Mouse (Mus musculus) urinary bladder, adult 2 months (tissue): Measurements from ENCODE around the gene Bcar1. TPM values are rescaled to one million over a fixed set of nuclear protein-coding genes. Genes with fewer than 3 reads are reported as not detected.

ENCODE experiments used
- DNase-seq: peaks from one replicate; pipeline ENCODE4 v3.0.0; 2022; ENCODE audit warnings: low spot score
- polyA plus RNA-seq: library from polyadenylated mRNA; depleted of rRNA; stranded (reverse); fragments of >200 nt; gene quantifications from 2 replicates; pipeline ENCODE4 v1.2.3, GENCODE M21; 2012

Bcar1 gene
- polyA plus RNA-seq, 1 experiment: 42.5 TPM

DNA sequence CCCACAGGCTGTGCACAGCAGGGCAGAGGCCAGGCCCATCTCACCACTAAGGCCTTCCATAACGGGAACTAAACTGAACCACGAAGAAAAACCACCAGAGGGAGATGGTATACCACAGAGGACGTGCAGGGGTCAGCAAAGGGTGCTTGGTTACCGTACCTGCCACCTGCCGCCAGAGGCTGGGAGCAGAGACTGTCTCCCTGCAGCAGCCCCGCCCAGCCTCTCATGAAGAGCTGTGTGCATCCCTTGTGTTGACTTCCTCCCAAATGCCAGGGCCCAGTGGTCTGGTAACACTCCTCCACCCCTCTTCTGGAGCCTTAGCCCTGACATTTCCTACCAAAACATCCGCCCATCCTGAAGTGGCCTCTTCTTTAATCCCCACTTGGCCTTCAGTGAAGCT is 4.0 kb downstream of the Bcar1 start:
- DNase-seq: no peak

DNA sequence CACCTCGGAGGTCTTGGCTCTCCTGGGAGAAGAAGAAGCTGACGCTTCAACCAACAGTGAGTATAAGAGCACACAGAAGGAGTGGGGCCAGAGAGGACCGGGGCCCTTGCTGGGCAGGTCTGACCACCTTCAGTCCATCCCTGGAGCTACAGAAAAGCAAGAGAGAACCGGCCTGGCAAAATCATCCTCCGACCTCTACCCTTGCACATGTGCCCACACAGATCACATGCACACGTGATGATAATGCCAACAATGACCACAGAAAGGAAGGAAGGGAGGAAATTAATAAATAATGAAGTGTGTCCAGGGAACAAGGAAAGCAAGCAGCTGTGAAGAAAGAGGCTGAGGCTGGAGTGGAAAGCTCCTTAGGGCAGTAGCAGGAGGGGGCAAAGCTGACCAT is 4.7 kb downstream of the Bcar1 start:
- no peak for DNase-seq

DNA sequence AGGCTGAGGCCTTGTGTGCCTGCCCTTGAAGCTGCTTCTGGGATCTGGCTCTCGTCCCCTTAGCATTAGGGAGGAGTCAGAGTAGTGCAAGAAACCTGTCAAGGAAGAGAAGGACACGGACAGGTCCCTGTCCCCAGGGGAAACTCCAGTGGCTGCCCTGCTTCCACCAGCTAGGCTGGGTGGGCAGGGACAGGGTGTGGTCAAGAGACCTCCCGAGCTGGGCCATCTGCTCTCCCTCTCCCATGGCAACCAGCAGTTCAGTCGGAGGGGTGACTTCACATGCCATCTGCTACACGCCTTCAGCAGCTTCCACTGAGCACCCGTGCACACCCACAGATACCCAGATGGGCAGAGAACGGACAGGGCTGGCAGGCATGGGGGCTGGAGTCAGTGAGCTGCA is 7.3 kb downstream of the Bcar1 start:
- peak; percentile 20 for DNase-seq

DNA sequence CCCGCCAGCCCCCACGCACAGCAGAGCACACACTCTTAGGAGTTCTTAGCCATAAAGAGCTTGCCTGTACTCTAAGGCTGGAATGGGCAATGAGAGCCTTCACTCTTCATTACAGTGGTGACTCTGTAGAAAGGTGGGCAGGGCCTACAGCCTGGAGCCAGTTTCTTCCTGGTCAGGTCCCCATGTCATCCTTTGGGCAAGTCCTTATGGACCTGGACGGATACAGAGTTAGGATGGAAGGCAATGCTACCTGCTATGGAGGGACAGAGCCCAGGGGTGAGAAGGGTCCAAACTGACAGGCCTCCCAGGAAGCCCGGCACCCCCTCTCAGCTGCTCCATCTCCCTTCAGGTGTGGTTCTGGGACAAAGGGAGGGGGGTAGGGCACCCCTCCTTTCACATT is 7.8 kb downstream of the Bcar1 start:
- peak; percentile 19 for DNase-seq

DNA sequence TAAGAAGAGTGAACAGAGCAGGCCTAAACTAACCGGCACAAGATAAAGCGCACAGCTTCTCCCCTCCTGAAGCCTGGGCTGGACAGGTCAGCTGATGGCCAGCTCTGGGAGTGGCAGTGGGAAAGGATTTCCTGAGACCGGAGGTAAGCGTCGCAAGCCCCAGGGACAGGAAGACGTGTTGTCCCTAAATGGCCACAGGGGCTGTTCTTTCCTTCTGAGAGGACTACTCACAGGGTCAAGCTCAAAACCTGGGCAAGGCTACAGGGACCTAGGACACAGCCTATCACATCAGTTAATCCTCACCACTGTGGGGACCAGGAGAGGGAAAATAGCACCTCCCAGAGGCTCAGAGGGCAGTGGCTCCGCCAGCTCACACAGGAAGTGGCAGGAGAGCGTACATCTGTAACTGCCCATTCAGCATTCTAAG is 8.3 kb downstream of the Bcar1 start:
- DNase-seq: peak; percentile 20

DNA sequence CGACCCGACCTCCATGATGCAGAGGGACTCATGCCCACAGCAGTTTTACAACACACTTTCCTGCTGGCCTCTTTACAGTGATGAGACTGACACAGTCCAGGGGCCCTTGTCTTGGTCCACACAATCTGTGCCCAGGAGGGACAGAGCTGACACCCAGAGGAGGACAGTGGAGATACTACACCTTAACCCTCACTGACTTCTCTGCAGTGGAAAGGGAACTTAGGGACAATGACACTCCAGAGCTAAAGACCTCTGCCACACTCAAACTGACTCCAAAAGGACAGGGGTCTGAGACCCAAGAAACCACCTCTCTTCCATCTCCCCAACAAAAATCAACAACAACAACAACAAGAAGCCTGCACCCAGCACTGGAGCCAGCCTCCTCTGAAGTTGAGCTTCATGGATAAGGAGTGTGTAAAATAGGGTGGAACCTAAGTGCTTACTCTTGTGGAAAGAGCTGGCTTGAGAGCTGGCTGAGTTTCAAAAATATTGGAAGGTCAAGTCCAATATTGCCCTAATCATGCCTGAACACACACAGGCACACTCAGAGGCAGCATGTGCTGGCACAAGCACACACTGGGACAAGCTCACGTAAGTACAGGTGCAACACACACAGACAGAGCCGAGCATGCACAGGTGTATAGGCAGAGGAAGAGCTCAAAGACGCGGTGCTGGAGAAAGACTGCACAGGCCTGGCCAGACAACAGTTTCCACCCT is 9.2 kb downstream of the Bcar1 start:
- no peak for DNase-seq

DNA sequence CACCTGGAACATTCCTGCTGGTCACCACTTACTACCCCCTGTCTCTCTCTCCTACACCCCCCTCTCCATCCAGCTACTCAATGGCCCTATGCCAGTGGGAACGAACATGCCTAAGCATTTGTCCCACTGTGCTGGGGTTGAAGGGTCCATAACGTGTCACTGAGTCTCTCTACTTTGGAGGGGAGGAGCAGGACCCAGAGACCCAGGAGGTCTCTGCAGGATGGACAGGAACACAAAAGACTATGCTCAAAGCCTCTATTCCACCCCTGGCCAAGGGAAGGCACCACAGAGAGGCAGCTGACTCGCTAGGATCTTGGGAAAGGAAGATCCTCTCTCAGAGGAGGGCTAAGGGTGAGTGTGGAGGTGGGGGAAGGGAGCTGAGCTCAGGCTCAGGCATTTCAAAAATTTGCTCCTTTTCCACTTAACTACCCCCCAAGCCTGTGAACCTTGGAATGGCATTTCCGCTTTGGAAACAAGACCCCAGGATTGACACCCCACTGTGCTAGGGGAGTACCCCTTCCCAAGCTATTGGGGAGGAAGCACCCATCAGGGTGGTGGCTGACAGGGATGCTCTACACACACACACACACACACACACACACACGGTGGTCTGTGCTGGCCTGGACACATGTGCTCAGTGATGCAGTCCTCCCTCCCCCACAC is 9.9 kb downstream of the Bcar1 start:
- DNase-seq: no peak

DNA sequence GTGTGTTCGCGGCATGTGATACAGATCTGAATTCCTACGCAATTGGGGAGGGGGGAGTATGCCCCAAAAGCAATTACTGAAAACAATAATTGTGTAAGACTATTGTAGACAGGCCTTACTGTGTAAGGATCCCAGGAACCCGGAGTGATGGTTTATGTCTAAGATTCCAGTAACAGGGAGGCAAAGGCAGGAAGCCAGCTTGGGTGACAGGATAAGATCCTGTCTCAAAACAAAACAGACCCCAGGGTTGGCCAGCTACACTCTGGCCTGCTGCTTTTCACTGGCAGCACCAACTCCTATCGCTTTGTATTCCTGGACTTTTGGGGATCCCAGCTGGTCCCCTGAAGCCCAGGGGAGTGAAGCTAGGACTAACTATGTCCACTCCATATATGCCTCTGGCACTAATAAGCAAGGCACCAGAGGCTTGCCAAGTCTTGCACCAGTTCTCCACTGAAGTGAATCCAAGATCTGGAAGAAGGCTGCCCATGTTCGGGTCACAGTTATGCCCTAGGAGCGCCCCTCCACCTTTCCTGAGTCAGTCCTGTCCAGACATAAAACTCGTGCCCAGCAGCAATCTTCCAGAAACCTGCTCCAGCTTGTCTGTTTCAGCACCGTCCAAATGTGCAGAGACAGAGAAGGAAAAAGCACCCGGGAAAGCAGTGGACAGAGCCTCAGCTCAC is 11.1 kb downstream of the Bcar1 start:
- no peak for DNase-seq

DNA sequence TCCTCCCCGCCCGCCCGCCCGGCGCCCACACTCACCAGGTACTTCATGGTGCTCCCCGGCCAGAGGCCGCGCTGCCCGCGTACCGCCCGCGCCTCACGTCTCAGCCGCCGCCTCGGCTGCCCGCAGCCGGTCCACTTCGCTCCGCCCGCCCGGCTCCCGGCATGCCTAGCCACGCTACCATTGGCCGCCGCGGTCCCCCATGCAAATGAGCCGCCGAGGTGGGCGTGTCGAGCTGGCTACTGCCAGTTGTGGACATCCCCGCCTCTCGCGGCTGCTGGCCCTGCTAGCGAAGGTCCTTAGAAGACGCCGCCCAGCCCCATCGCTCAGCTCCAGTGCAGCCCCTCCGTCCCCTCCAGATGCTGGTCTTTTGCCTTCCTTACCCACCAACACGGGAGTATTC is 11.6 kb downstream of the Bcar1 start:
- peak; percentile 97 for DNase-seq

DNA sequence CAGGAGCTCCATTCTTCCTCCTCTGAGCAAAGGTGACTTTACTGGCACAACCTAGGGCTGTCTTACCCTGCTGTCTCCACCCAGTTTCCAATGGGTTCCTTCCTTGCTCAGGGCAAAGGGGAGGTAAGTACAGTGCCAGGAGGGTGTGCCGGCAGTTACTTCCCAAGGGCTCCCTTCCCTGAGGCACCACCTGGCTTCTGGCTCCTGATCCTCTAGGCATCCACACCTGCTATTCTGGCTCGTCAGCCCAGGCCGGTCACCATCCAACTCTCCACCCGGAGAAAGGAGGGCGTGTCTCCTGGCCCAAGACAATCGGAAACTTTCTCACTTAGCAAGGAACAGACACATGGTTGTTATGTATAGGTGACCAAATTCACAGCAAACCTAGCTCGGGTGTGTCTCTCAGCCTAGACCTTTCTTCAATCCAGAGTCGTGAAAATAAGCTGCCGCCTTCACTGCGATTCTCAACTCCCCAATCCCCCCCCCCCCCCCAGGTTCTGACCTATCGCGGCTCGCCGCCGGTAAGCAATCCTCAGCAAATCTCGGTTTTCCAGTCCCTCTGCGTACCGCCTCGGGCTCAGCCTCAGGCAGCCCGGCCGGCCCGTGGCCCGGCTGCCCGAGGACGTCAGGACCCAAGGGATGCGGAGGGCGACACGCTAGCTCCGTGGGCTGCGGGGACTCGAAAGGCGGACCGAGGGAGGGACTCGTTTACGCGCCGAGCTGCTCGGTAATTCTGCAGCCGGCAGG is 12.2 kb downstream of the Bcar1 start:
- DNase-seq: no peak

DNA sequence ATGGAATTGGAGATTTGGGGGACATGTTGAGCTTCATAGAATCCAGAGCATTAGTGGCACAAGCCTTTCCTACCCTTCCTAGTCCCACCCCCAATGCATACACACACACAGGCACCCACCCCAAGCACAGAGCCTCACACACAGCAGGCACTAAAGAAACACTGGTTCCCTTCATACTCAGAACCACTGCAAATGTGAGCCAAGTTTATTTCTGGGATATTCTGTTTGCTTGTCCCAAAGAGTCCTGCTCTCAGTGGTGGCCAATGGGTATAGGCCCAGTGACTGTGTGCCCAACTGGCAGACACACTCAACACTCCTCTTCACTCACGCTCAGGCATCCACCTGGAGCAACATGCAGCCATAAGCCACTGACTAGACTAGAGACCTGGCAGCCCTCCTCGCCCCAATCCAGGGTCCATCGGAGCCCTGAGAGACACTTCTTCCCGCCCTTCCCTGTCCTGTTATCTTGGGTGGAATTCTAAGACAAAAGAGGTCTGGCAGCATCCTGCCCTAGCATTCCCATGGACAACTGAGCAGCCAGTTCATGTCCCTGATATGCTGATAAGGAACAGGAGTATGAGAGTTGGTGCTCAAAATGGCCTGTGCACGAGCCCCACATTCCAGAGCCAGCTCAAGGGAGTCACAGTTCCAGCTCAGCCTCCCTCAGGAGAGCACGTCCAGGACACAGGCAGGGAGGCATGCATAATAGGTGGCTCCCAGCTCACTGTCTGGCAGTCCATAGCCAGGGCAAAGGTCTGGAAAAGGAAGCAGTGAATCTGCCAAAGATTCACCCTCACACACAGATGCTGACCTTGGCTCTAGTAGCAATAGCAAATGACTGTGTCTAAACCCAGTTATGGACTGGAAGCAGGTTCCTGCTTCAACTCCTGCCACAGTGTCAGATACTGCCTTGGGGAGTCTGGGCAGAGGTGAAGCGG is 14.1 kb downstream of the Bcar1 start:
- no peak for DNase-seq

DNA sequence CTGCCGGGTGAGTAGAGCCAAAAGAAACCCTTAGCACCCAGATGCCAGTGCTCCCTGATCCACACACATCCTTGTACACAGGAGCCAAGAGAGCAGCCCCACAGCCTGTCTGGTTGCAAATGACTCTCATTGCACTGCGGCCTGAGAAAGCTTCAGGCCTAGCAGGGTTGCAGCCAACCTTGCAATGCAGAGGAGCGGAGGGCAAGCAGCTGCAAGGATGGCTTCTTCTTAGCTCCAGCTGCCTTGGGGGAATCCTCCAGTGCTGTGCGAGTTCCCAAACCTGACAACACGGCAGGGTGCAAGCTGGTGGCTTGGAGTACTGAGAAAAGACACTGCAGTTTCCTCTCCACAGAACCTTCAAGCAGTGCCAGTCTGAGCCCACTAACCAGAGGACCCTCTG is 15.1 kb downstream of the Bcar1 start:
- DNase-seq: no peak

DNA sequence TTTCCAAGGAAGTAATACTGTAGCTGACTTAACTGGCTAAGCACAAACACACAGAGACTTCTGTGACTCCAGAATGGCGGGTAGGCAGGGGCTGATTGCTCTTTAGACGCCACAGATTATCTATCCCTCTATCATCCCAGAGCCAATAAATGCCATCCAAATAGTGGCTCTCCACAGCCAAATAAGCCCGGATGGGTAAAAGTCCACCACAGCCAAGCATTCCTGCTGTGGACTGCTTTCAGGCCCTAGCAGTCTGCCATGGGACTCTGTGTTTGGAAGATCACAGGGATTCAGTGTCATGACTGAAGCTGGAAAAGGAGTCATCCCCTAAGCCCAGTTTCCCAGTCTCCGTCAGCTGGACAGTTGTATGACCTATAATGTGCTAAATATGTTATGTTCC is 16.1 kb downstream of the Bcar1 start:
- DNase-seq: no peak

DNA sequence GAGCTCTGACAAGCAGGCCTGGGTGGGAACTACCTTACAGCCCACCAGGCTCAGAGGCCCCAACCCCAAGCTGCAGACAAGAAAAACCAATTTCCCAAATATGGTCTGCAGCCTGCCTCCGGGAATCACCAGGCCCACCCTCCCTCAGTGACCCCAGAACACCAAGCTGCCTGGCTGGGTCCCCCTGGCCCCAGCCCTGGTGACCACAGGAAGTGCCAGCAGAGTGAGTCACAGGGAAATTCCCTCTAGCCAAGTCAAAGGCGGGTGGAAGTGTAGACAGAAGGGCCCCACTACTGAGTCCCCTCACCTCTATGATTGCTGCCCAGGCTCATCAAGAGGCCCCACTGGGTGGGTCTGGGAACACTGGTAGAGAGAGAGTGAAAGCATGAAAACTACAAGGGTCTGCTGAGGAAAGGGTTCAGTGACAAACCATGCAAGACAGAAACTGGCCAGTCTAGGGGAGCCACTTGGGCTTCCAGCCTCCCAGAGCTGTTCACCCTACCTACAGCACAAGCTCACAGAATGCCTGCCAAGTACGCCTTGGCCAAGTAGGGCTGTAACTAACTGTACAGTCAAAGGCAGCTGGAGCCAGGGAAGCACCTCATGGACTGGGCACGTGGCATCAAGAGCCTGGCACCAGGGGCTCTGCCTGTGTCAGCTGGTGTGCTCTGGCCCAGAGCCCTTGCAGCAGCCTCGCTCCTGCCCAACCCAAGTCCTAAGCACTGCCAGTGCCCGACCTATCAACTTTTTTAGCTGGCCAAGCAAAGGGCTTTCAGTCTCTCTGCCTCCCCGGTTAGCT is 17.3 kb downstream of the Bcar1 start:
- DNase-seq: no peak

DNA sequence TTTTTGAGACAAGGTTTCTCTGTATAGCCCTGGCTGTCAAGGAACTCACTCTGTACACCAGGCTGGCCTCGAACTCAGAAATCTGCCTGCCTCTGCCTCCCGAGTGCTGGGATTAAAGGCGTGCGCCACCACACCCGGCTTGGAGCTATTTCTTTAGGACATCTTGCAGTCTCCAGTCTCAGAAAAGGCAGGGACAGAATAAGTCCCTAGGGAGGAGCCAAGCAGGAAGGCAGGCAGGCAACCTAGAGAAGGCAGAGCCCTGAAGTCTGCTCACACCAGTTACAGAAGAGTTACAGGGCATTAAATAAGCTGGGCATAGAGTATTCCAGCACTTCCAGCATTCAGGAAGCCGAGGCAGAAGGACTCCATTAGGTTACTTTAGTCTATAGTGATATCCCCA is 18.3 kb downstream of the Bcar1 start:
- no peak for DNase-seq

DNA sequence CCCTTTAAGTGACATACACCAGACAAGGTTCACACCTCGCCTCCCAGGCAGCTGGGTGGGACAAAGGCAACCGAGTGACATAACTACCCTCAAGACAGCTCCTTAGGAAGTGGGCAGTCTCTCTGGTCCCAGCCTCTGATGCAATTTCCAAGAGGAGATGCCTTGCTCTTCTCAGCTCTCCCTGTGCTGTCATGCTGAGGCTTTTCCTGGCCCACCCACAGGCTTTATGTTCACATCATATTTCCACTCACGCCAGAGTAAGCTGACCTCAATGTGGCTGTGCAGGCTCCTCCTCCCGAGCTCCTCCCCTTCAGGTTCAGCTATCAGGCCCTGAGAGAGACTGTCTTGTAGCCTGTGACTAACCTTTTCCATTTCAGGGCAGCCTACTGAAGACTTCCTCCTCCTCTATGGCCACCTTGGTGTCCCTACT is 23.5 kb downstream of the Bcar1 start:
- peak; percentile 15 for DNase-seq

DNA sequence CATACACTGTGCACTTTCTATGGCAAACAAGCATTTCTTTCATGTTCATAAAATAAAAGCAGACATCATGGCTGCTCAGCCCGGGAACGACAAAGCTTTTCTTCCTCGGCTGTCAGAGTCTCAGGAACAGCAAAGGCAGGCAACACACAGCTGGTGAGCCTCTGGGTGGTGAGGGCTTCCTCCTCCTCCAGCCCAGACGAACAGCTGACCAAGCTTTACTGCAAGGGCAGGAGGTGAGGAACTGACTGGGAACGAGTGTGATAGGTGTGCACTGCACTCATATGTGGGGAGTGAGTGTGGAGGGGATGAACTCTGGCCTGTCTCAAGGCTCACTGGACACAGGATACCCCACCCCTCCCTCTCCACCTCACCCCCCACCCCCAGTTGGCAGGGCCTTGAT is 24.7 kb downstream of the Bcar1 start:
- DNase-seq: no peak

DNA sequence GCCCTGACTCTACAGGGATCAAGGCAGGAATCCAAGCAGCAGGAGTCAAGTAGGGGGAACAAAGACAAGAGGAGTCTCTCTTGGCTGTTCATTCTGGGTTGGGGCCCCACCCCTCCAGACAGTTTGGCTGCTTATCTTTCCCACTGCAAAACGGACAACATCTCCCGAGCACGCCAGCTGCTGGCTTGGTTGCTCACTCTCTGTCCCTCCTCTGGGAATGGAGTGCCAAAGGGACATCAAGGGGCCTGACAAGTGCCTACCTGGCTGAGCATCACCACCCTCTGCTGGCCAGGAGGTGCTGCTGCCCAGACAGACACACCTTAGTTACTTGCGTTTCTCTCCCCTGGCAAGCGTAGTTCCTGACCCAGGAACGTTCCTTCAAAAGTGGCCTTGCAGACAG is 25.7 kb downstream of the Bcar1 start:
- DNase-seq: peak; percentile 24

DNA sequence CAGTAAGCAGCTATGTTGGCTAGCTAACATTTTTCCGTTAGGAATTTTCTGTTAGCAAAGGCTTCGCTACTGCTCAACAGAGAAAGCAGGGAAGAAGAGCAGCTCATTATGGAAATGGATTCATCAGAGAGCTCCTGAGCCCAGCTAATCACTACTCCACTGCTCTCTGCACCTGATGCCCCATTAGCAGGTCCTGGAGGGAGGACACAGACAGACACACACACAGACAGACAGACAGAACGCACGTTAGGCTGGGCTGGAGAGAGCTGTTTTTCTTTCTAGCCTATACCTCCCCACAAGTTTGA is 26.2 kb downstream of the Bcar1 start:
- no peak for DNase-seq

DNA sequence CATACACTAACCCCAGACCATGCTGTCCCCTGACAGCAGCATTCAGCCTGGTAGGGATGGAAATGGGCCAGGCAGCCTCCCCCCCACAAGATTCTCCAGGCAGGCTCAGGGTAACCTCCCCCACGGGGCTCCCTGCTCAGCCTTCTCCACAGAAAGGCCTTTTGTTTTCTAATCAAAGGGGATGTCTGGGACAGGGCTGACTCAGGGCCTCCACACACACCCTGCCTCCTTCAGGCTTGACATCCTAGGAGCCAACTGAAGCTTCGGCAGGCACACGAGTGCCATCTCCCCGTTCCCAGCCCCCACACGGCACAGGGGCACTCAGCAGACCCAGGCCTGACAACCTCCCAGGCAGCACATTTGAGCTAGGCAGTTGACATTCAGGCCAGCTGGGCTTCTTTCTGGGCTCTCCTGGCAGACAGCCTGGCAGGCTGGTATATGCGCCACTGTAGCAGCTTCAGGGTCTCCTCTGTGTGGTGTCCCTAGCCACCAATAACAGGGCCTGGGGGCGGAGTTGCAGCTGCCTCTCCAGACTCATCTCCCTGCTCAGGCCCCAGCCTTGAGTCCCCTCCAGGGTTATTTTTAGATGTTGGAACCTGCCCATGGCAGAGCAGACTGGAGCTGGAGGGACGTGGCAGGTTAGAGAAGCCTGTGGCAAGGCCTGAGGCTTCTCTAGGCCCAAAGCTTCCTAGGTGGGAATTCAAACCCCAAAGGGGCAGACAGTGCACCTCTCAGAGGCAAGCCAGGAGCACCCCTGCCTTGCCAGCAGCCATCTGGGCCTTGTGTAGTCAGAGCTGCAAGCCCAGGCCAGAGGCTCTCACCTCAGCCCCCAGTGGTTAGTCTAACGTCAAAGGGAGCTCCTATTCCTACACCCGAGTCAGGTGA is 26.8 kb downstream of the Bcar1 start:
- peak; percentile 25 for DNase-seq
